Mouse (Mus musculus) spleen, postnatal 10 days (tissue): ENCODE measurements around the gene Slc6a2.

Source experiments
- DNase-seq, 2 experiments: peaks; one replicate each; pipeline ENCODE4 v3.0.0; 2021 to 2022; ENCODE audit warnings: low spot score in 2 of 2

The Slc6a2 gene

GRCm38 (mm10) chr8:93030664-93031063, 70.8 kb downstream of the Slc6a2 start:
- DNase-seq, result no peak

- DNase-seq, result no peak
Measured at GRCm38 (mm10) chr8:93038831-93039230, 79.0 kb downstream of the Slc6a2 start.

- DNase-seq, result no peak
Measured at GRCm38 (mm10) chr8:93040256-93040655, 80.4 kb downstream of the Slc6a2 start.

GRCm38 (mm10) chr8:93040776-93041567, 81.1 kb downstream of the Slc6a2 start:
- no peak for DNase-seq

GRCm38 (mm10) chr8:93043083-93043482, 83.2 kb downstream of the Slc6a2 start:
- DNase-seq, result no peak

GRCm38 (mm10) chr8:93048092-93048491, 88.2 kb downstream of the Slc6a2 start, which contains the start of gene Ces1a:
Gene Ces1a (minus strand): TSS chr8:93048192.
- no peak for DNase-seq

GRCm38 (mm10) chr8:93048510-93049416, 88.9 kb downstream of the Slc6a2 start:
- DNase-seq, result no peak
